Mouse (Mus musculus) gastrocnemius, postnatal 36 days (tissue): Measurements from ENCODE around the gene Gm28171. TPM values are rescaled to one million over a fixed set of nuclear protein-coding genes. Genes with fewer than 3 reads are reported as not detected.
"Not testable (repeated sequence)": the region's sequence is repeated elsewhere in the genome, so short reads cannot be mapped to it uniquely, and the experiment has no call there.

Experiments
- DNase-seq, 2 experiments: peaks; one replicate each; pipeline ENCODE4 v3.0.0; 2022
- intact Hi-C: fragments of 180-260 bp; cut with DNase I; formaldehyde crosslinking; loops from one replicate; pipeline ENCODE4 v1.15.1; 2025
- long read RNA-seq, 2 experiments: library from polyadenylated mRNA; stranded (forward); transcript quantifications; one replicate each; pipeline ENCODE4 v2.0.0; 2021
- total RNA-seq, 2 experiments: library from RNA; stranded (reverse); gene quantifications; 2 replicates each; pipeline ENCODE4 v1.2.3; 2021

Gene Gm28171
- not detected for total RNA-seq
- long read RNA-seq, experiment 1: 0 reads
- long read RNA-seq, experiment 2: 0 reads

DNA sequence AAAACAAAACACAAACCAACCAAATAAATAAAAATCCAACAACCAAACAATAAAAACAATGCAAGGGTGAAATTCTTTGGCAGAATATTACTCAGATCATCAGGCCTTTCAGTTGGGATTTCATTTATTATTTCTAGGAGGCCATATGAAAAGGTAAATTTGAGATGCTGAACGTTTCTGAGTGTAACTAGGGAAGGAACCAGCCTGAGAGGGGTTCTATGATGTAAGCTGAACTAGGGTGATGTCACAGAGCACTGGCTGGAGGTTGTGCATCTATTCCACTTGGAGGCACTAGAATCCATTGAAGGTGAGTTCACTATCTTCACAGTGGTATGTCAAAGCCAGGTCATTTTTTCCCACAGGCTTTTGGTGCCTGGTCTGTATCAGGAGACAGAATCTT is at the start of gene Gm28171:
Gene Gm28171, plus strand, starts transcription at position 301 of the 400 bp plus-strand sequence.
- intact Hi-C loops, DNase-seq: not testable (repeated sequence)

Other genes starting within 250 kb of the Gm28171 start
- not detected for gene Gm21854, start 136.4 kb upstream of the Gm28171 start, total RNA-seq
- not detected for gene Gm20914, start 67.4 kb upstream of the Gm28171 start, total RNA-seq
- not detected for gene Gm21778, start 149.1 kb downstream of the Gm28171 start, total RNA-seq